Mouse (Mus musculus): ENCODE data around the gene Gng13. TPM values are rescaled to one million over a fixed set of nuclear protein-coding genes. Genes with fewer than 3 reads are reported as not detected.
"Not testable (repeated sequence)": the region's sequence is repeated elsewhere in the genome, so short reads cannot be mapped to it uniquely, and the experiment has no call there.

Gng13 gene
- polyA plus RNA-seq, 1 experiment from 2014 or later: 0.78 TPM

DNA sequence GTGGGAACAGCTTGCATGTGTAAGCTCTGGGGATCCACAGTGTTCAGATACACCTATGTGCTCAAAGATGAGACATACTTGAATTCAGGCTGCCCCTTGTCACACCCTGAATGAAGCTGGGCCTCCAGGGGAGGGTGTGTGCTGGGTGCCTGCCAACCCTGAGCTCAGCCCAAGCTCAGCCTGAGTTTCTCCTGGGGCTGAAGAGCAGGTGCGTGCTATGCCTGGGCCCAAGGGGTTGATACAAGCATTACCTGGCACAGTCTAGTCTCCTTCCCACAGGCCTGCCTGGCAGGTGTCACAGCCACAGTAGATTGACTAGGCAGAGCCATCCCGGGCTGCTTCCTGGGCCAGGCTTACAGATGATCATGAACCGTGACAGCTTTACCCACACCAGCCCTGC is 18.8 kb downstream of the Gng13 start, which contains the start of gene Mslnl:
TSS of gene Mslnl (plus strand) at position 298 of the 400 bp plus-strand sequence.
- WGBS: 69% methylated on average over 3 of the region's 3 CpGs
- Histone ChIP-seq H3K9ac (replicated peaks) (peak within 1 kb of the TSS; percentile 33; the same call in 1 of the 2 replicates), H3K4me2 (replicated peaks) (no peak within 1 kb of the TSS)

DNA sequence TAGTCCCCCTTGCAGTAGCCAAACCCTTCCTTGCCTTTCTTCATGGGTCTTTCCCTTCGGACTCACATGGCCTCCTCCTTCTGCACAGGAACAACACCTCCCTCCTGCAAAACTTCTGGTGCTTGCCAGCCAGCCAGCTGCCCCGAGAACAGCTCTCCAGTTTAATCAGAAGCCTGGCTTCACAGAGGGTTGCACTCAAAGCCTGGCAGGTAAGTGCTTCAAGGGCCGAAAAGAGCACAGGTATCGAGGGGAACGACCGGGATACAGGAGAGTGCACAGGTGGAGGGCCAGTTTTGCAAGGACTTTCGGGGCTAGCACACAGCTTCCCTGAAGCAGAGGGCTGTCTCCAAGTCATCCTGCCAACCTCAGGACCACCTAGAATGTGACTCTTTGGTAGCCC is 21.9 kb downstream of the Gng13 start:
- no peak overlapping the region for H3K9ac ChIP-seq (replicated peaks)
- no peaks in the 10 kb centered on the region for H3K36me3 ChIP-seq
- H3K9me3 ChIP-seq: no peaks in the 10 kb centered on the region
- no peaks in the 10 kb centered on the region for H3K4me1 ChIP-seq (replicated peaks)
- H3K27me3 ChIP-seq: no peaks in the 10 kb centered on the region
- ATAC-seq: no peak
- H3K4me2 ChIP-seq (replicated peaks): no peak overlapping the region
- no peak overlapping the region for H3K27ac ChIP-seq
- no peak overlapping the region for H3K4me3 ChIP-seq (replicated peaks)
- whole genome bisulfite sequencing: 81% methylated on average over 7 of the region's 7 CpGs

More for the DNA sequence above, 18.8 kb downstream of the Gng13 start, which contains the start of gene Mslnl:
- no peaks in the 10 kb centered on the region for H3K9me3 ChIP-seq
- no peak within 1 kb of the TSS for H3K4me3 ChIP-seq (replicated peaks)
- H3K4me1 ChIP-seq (replicated peaks): peaks cover 4% of the 10 kb centered on the region; the same call in 1 of the 2 replicates
- H3K27me3 ChIP-seq: no peaks in the 10 kb centered on the region
- no peak for ATAC-seq
- H3K36me3 ChIP-seq: peaks cover 5% of the 10 kb centered on the region
- no peak within 1 kb of the TSS for H3K27ac ChIP-seq

DNA sequence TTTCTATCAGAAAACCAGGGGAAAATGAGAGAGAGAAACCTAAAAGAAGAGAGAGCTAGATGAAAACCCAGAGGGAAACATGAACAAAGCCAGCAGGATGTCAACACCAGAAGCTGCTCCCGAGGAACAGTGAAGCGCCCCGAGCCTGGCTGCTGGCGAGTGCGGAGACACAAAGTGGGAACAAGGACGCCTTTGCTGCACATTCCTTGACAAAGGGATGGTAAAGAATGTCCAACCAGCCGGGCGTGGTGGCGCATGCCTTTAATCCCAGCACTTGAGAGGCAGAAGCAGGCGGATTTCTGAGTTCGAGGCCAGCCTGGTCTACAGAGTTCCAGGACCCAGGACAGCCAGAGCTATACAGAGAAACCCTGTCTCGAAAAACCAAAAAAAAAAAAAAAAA is 24.5 kb downstream of the Gng13 start:
- H3K4me3 ChIP-seq (replicated peaks); H3K4me2 ChIP-seq (replicated peaks); ATAC-seq; H3K27me3 ChIP-seq; H3K36me3 ChIP-seq; H3K9me3 ChIP-seq; H3K4me1 ChIP-seq (replicated peaks); H3K27ac ChIP-seq; H3K9ac ChIP-seq (replicated peaks): not testable (repeated sequence)
- 71% methylated on average over 12 of the region's 12 CpGs for WGBS

DNA sequence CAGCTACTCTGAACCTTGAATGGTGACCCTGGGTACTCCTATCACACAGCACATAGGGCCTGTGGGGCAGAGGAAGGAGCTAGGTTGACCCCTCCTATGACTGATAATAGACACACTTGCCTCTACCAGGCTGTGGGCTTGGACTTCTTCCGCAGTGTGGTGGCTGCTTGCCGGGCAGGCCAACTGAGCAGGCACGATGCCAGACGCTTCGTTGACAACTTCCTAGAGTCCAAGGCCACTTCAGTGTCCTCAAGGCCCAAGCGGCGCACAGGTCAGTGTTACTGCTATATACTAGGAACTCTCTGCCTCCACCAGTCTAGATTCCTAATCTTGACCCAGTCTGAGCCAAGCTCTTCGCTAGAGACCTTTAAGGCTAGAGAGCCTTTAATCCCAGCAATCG is 26.9 kb downstream of the Gng13 start:
- no peak overlapping the region for H3K27ac ChIP-seq
- no peaks in the 10 kb centered on the region for H3K4me1 ChIP-seq (replicated peaks)
- H3K27me3 ChIP-seq: no peaks in the 10 kb centered on the region
- H3K9me3 ChIP-seq: no peaks in the 10 kb centered on the region
- no peak overlapping the region for H3K4me2 ChIP-seq (replicated peaks)
- H3K9ac ChIP-seq (replicated peaks): no peak overlapping the region
- 94% methylated on average over 9 of the region's 9 CpGs for WGBS
- H3K36me3 ChIP-seq: no peaks in the 10 kb centered on the region
- no peak overlapping the region for H3K4me3 ChIP-seq (replicated peaks)
- ATAC-seq: no peak

DNA sequence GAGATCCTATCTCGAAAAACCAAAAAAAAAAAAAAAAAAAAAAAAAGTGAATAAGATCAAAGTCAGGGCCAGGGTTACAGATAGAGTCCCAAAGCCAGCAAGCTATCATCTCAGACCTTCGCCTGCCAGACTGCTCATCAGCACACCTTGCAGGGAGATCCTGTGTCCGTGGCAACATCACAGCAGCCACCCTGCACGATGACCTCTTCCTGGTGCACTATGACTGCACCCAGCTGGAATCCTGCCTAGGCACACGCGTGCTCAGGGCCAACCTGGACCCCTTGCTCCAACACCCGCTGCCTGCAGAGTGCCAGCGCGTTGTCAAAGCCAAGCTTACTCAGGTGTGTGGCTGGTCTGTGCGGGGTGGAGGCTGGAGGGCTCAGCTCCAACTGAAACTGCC is 27.3 kb downstream of the Gng13 start:
- no peak overlapping the region for H3K9ac ChIP-seq (replicated peaks)
- no peak for ATAC-seq
- WGBS: 76% methylated on average over 10 of the region's 10 CpGs
- no peaks in the 10 kb centered on the region for H3K4me1 ChIP-seq (replicated peaks)
- H3K4me2 ChIP-seq (replicated peaks): no peak overlapping the region
- no peak overlapping the region for H3K27ac ChIP-seq
- H3K4me3 ChIP-seq (replicated peaks): no peak overlapping the region
- H3K9me3 ChIP-seq: no peaks in the 10 kb centered on the region
- H3K27me3 ChIP-seq: no peaks in the 10 kb centered on the region
- H3K36me3 ChIP-seq: no peaks in the 10 kb centered on the region

DNA sequence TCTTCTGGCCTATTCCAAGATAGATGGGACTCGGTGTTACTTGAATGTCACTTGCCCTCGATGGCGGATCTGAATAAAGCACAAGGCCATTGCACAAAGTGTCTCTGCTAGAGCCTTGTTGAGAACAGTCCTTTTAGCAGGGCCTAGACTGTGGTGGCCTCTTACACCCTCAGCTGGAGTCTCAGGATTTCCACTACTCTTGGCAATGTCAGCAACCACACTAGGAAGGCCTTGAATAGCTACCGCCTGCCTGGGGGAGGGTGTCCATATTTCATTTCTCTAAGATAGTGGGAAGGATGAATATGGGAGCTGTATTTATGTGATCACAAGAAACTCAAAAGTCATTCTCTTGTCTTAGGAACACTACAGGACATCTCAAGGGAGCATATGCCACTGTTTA is 31.3 kb downstream of the Gng13 start:
- Histone ChIP-seq H3K4me1 (replicated peaks) (0 out of 2 replicates have a peak, but pooled peaks cover 7% of the 10 kb centered on the region), H3K4me2 (replicated peaks) (no peak overlapping the region), H3K9me3 (no peaks in the 10 kb centered on the region), H3K9ac (replicated peaks) (no peak overlapping the region), H3K36me3 (no peaks in the 10 kb centered on the region), H3K27me3 (no peaks in the 10 kb centered on the region), H3K27ac (no peak overlapping the region), H3K4me3 (replicated peaks) (no peak overlapping the region)
- no peak for ATAC-seq
- 91% methylated on average over 4 of the region's 4 CpGs for WGBS

DNA sequence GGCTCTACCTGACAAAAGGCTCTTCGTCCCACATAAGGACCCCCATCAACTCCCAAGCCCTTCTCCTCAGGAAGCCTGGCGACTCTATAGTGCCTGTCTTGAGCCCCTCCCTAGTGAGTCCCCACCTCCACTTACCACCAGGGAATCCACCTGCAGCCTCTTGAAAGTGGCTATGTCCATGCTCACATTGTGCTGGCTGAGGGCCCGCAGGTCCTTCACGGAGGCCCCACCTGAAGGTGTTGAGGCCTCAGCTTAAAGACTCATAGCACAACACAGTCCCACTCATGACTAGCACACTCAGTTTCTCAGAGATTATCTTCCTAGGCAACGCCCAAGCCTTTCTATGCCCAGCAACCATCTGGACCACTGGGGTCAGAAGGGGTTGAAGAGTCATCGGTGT is 32.3 kb downstream of the Gng13 start:
- no peak overlapping the region for H3K4me3 ChIP-seq (replicated peaks)
- 80% methylated on average over 6 of the region's 6 CpGs for WGBS
- no peak overlapping the region for H3K4me2 ChIP-seq (replicated peaks)
- no peak overlapping the region for H3K9ac ChIP-seq (replicated peaks)
- no peaks in the 10 kb centered on the region for H3K9me3 ChIP-seq
- no peaks in the 10 kb centered on the region for H3K27me3 ChIP-seq
- ATAC-seq: no peak
- H3K4me1 ChIP-seq (replicated peaks): 0 out of 2 replicates have a peak, but pooled peaks cover 7% of the 10 kb centered on the region
- no peaks in the 10 kb centered on the region for H3K36me3 ChIP-seq
- H3K27ac ChIP-seq: no peak overlapping the region

DNA sequence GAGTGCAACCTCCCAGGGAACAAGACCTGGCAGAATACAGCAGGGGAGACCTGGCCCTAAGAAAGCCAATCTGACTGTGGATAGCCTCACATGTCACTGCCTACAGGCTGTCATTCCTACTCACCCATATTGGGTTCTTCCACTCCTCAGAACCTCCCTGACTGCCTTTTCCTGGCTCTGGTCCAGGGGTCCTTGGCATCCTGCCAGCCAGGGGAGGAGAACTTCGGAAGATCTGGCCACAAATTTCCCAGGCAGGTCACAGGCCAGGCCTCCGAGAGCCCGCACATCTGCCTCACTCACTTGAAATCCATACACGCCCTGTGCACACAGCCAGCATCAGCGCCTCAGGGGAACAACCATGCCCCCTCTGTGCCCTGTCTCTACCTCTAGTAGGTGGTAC is 34.5 kb downstream of the Gng13 start:
- H3K36me3 ChIP-seq: no peaks in the 10 kb centered on the region
- WGBS: 68% methylated on average over 5 of the region's 5 CpGs
- no peaks in the 10 kb centered on the region for H3K9me3 ChIP-seq
- peak overlapping the region; percentile 14; the same call in 1 of the 2 replicates for H3K9ac ChIP-seq (replicated peaks)
- H3K27ac ChIP-seq: no peak overlapping the region
- ATAC-seq: 0 out of 2 replicates have a peak, but pooled peaks have one; percentile 27
- H3K4me2 ChIP-seq (replicated peaks): no peak overlapping the region
- H3K4me3 ChIP-seq (replicated peaks): no peak overlapping the region
- 0 out of 2 replicates have a peak, but pooled peaks cover 7% of the 10 kb centered on the region for H3K4me1 ChIP-seq (replicated peaks)
- peaks cover 5% of the 10 kb centered on the region; the same call in 1 of the 2 replicates for H3K27me3 ChIP-seq

DNA sequence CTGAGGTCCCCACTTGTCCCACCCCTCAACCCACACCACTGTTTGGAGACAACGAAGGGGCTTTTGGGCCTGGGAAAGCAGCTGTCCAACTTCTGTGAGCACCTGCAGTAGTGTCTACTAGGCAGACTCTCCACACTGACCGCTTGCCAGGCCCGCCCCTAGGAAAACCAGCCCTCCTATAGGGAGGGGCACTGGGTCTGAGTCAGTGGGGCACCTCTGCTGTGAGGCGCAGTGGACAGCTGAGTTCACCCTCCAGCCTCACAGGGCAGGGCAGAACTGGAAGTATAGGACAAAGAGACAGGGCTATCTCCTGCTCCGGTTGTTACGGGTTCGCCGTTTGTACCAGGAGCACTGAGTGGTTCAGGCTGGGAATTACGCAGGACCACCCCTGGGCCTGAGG is 37.3 kb downstream of the Gng13 start, which contains the start of gene Msln:
TSS of gene Msln (minus strand) at position 138 of the 400 bp plus-strand sequence.
- Histone ChIP-seq H3K4me2 (replicated peaks) (no peak within 1 kb of the TSS), H3K9ac (replicated peaks) (no peak within 1 kb of the TSS), H3K4me3 (replicated peaks) (no peak within 1 kb of the TSS), H3K27me3 (peaks cover 15% of the 10 kb centered on the region), H3K36me3 (no peaks in the 10 kb centered on the region), H3K4me1 (replicated peaks) (0 out of 2 replicates have a peak, but pooled peaks cover 7% of the 10 kb centered on the region), H3K9me3 (no peaks in the 10 kb centered on the region), H3K27ac (no peak within 1 kb of the TSS)
- no peak for ATAC-seq
- WGBS: 85% methylated on average over 9 of the region's 9 CpGs

DNA sequence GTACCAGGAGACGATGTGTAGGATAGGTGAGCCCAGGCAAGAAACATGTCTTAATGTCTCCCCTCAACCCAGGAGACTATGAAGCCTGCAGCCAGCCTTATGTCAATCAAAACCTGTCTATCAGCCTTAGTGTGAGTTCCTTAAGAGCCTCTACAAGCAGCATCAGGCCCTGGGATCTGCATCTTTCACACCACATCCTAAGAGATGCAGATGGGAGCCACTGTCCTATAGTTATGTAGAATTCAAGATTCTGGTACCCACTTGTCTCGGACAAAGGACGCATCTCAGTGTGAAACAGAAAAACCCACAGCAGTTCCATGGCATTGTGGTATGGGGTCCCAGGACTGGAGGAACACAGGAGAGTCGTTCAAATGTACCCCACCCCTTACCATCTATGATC is 38.1 kb downstream of the Gng13 start:
- Histone ChIP-seq H3K4me1 (replicated peaks) (0 out of 2 replicates have a peak, but pooled peaks cover 7% of the 10 kb centered on the region), H3K9ac (replicated peaks) (no peak overlapping the region), H3K36me3 (no peaks in the 10 kb centered on the region), H3K9me3 (no peaks in the 10 kb centered on the region), H3K27ac (no peak overlapping the region), H3K4me2 (replicated peaks) (no peak overlapping the region), H3K4me3 (replicated peaks) (no peak overlapping the region), H3K27me3 (peaks cover 22% of the 10 kb centered on the region)
- no peak for ATAC-seq
- 85% methylated on average over 4 of the region's 4 CpGs for WGBS

DNA sequence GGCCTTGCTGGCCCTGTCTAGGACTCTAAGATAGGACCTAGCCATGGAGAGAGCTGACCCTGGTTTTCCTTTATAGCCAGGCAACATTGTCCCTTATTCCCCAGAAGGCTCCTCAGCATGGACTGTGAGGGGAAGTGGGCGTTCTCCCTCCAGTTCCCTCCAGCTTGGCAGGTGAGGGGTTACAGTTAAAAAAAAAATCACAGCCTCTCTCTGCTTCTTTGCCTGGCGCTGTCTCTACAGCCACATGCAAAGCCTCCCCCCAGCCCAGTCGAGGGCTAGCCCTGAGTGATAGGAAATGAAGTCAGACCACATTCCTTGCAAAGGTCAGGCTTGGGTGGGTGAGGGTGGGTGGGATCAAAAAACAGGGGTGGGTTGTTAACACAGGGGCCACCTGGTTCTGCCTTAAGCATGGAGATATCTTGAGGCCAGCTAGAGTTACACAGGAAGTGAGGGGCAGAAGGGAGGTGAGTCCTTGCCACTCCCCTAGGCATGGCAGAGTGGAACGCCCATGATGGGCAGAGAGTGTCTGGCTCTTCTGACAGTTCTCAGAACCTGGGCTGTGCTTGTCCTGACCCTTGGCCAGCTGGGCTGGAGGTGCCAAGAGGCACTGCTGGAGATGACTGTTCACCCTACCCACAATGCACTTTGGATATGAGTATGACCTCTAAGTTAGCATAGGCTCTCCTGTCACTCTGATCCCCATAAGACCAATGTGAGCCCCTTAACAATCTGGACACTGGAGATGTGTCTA is 38.8 kb downstream of the Gng13 start:
- H3K9ac ChIP-seq (replicated peaks): no peak overlapping the region
- 0 out of 2 replicates have a peak, but pooled peaks cover 7% of the 10 kb centered on the region for H3K4me1 ChIP-seq (replicated peaks)
- no peak overlapping the region for H3K27ac ChIP-seq
- no peak overlapping the region for H3K4me2 ChIP-seq (replicated peaks)
- 71% methylated on average over 4 of the region's 4 CpGs for WGBS
- no peak for ATAC-seq
- no peaks in the 10 kb centered on the region for H3K9me3 ChIP-seq
- H3K27me3 ChIP-seq: peaks cover 27% of the 10 kb centered on the region
- H3K36me3 ChIP-seq: no peaks in the 10 kb centered on the region
- H3K4me3 ChIP-seq (replicated peaks): no peak overlapping the region

DNA sequence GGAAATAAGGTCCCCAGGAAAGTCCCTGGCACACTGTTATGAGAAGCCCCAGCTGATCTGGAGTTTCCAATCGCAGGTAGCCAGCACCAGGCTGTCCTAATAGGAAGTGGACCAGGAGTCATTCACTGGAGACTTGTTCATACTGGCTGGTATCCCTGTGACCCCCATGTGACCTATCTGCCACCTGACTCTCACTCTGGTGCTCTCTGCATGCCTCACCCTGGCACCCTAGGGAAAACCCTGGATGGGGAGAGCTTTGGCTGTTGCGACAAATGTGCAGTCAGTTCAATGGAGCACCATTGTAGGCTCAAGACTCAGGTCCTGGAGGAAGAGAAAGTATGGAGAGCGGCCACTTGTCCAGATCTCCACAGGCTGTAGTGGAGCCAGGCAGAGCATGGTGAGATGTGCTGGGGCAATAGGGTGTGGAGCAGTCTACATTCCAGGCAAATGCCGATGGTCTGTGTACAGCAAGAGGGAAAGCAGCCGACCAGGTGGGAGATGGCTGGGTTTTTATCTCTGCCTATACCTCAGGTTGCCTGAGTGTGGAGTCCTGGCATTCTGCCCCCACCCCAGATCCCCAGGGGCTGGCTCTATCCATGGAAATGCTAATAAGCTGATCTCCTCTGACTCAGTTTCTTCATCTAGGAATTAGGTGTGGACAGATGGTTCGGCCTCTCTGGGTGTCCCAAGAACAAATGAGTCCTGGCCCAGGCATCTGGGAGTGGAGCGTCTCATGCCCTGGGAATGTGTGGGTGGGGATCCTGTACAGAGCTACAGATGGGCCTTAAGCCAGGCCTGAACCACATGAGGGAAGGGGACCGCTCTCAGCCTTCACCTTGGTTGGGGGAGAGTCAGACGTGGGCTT is 39.6 kb downstream of the Gng13 start:
- no peak for ATAC-seq
- Histone ChIP-seq H3K4me2 (replicated peaks) (no peak overlapping the region), H3K36me3 (no peaks in the 10 kb centered on the region), H3K9me3 (no peaks in the 10 kb centered on the region), H3K9ac (replicated peaks) (no peak overlapping the region), H3K4me1 (replicated peaks) (0 out of 2 replicates have a peak, but pooled peaks cover 2% of the 10 kb centered on the region), H3K27me3 (peaks cover 31% of the 10 kb centered on the region), H3K27ac (no peak overlapping the region), H3K4me3 (replicated peaks) (no peak overlapping the region)
- WGBS: 80% methylated on average over 9 of the region's 9 CpGs

Measured in midbrain, embryonic 13.5 days (tissue).